Mouse (Mus musculus): Measurements from ENCODE around the gene Zfp580.

GRCm38 (mm10) chr7:5012681-5013513 is 38.4 kb upstream of the Zfp580 start:
- TF ChIP-seq CTCF (IDR thresholded peaks at IDR 0.05; ENCODE audit: low read depth) (no peak), EP300 (optimal IDR thresholded peaks at IDR 0.05) (no peak)
